Mouse (Mus musculus): ENCODE data around the gene Ankef1. TPM values are rescaled to one million over a fixed set of nuclear protein-coding genes. Genes with fewer than 3 reads are reported as not detected.

Ankef1 gene
- 0.33 and 0.55 TPM in 2 replicates for polyA plus RNA-seq (2014; fragmentation: Nextera tagmentation; extraction: Ambion mirVana)

DNA sequence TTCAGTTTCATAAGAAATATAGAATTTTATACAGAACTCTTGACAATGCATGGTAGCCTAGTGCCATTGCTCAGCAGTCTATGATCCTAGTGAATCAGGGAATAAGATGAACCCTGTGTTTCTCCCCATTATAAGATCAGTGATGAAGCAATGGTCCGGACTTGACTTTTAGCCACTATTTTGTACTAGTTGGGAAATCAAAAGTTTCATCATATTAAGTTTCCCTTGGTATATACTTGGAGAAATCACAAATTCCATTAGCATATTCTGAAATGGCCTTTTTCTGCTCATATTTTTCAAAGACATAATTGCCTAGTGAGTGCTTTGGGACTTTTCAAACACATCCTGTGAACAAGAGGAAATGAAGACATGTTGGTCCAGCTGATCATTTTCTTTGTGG is at the start of gene Ankef1:
Ankef1 (plus strand) TSS at position 260 of the 400 bp plus-strand sequence.
- no peak for ATAC-seq (ENCODE audit: insufficient number of reproducible peaks, low FRiP score, low TSS enrichment, low read depth)
- Histone ChIP-seq H3K9me3 (ENCODE audit: control insufficient read depth, low read length) (no peaks in the 10 kb centered on the region), H3K9ac (ENCODE audit: low read length) (no peak within 1 kb of the TSS), H3K4me2 (ENCODE audit: low read depth, severe bottlenecking) (no peak within 1 kb of the TSS), H3K36me3 (ENCODE audit: control insufficient read depth, insufficient read depth, low read length) (no peaks in the 10 kb centered on the region), H3K4me1 (ENCODE audit: control insufficient read depth, insufficient read depth, low read length) (no peaks in the 10 kb centered on the region), H3K4me3 (ENCODE audit: low read depth, low read length) (no peak within 1 kb of the TSS), H3K27me3 (ENCODE audit: control insufficient read depth, insufficient read depth, low read length) (no peaks in the 10 kb centered on the region), H3K27ac (replicated peaks; ENCODE audit: low read depth, low read length) (no peak within 1 kb of the TSS)
- no peak for DNase-seq (ENCODE audit: low spot score)
- 94% methylated on average over 1 of the region's 1 CpGs for WGBS

DNA sequence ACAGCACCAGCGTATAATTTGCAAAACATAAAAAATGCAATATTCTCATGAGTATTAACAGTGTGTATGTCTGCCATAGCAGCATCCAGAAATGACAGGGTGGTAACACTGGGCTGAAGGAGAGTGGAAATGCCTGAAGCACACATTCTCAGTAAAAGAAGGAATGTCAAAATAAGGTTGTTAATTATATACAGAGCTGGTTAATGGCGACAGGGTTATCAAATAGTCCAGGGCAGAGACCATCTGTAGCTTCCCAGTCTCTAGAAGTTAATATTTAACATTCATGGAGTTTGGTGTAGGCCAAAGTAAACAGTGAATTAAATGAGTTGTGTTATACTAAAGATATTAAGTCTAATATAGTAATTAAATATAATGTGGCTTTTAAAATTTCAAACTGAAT is 45.2 kb upstream of the Ankef1 start:
- ATAC-seq (ENCODE audit: insufficient number of reproducible peaks, low FRiP score, low TSS enrichment, low read depth) (no peak), DNase-seq (ENCODE audit: low spot score) (no peak)
- no peaks in the 10 kb centered on the region for H3K36me3 ChIP-seq (ENCODE audit: control insufficient read depth, insufficient read depth, low read length)
- no peak overlapping the region for H3K27ac ChIP-seq (replicated peaks; ENCODE audit: low read depth, low read length)
- no peaks in the 10 kb centered on the region for H3K4me1 ChIP-seq (ENCODE audit: control insufficient read depth, insufficient read depth, low read length)
- no peak overlapping the region for H3K9ac ChIP-seq (ENCODE audit: low read length)
- no peaks in the 10 kb centered on the region for H3K9me3 ChIP-seq (ENCODE audit: control insufficient read depth, low read length)
- H3K4me2 ChIP-seq (ENCODE audit: low read depth, severe bottlenecking) = no peak overlapping the region
- no peak overlapping the region for H3K4me3 ChIP-seq (ENCODE audit: low read depth, low read length)
- H3K27me3 ChIP-seq (ENCODE audit: control insufficient read depth, insufficient read depth, low read length) = no peaks in the 10 kb centered on the region
- 76% methylated on average over 2 of the region's 2 CpGs for WGBS

- Histone ChIP-seq H3K9me3 (ENCODE audit: control insufficient read depth, low read length) (no peaks in the 10 kb centered on the region), H3K9ac (ENCODE audit: low read length) (no peak overlapping the region), H3K36me3 (ENCODE audit: control insufficient read depth, insufficient read depth, low read length) (no peaks in the 10 kb centered on the region), H3K4me1 (ENCODE audit: control insufficient read depth, insufficient read depth, low read length) (no peaks in the 10 kb centered on the region), H3K4me3 (ENCODE audit: low read depth, low read length) (no peak overlapping the region), H3K27me3 (ENCODE audit: control insufficient read depth, insufficient read depth, low read length) (no peaks in the 10 kb centered on the region), H3K4me2 (ENCODE audit: low read depth, severe bottlenecking) (no peak overlapping the region), H3K27ac (replicated peaks; ENCODE audit: low read depth, low read length) (no peak overlapping the region)
- 86% methylated on average over 3 of the region's 3 CpGs for WGBS
- ATAC-seq (ENCODE audit: insufficient number of reproducible peaks, low FRiP score, low TSS enrichment, low read depth) = no peak
- no peak for DNase-seq (ENCODE audit: low spot score)
Observed at GRCm38 (mm10) chr2:136456875-136457274, 44.8 kb upstream of the Ankef1 start.

DNA sequence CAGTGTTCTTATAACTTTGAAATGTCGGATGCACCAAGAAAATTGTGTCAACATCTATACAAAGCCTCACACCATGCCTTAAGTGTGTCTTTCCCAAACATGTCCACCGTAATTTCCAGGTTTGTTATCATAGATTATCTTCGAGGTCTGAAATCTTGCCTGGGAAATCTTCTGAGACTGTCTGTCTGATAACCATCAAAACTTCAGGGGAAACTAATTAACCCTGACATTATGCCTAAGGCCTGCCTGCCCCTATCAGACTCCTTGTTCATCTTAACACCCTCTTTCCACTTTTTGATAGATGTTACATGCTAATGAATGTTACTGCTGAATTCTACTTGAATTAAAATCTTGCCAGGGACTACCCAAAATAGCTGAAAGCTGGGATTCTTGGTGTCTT is 24.1 kb upstream of the Ankef1 start:
- 80% methylated on average over 3 of the region's 3 CpGs for WGBS
- no peaks in the 10 kb centered on the region for H3K4me1 ChIP-seq (ENCODE audit: control insufficient read depth, insufficient read depth, low read length)
- no peak for ATAC-seq (ENCODE audit: insufficient number of reproducible peaks, low FRiP score, low TSS enrichment, low read depth)
- H3K4me3 ChIP-seq (ENCODE audit: low read depth, low read length) = no peak overlapping the region
- H3K9ac ChIP-seq (ENCODE audit: low read length) = no peak overlapping the region
- DNase-seq (ENCODE audit: low spot score) = no peak
- H3K4me2 ChIP-seq (ENCODE audit: low read depth, severe bottlenecking) = no peak overlapping the region
- no peaks in the 10 kb centered on the region for H3K9me3 ChIP-seq (ENCODE audit: control insufficient read depth, low read length)
- no peaks in the 10 kb centered on the region for H3K36me3 ChIP-seq (ENCODE audit: control insufficient read depth, insufficient read depth, low read length)
- no peak overlapping the region for H3K27ac ChIP-seq (replicated peaks; ENCODE audit: low read depth, low read length)
- H3K27me3 ChIP-seq (ENCODE audit: control insufficient read depth, insufficient read depth, low read length) = no peaks in the 10 kb centered on the region

- 67% methylated on average over 5 of the region's 5 CpGs for WGBS
- ATAC-seq (ENCODE audit: insufficient number of reproducible peaks, low FRiP score, low TSS enrichment, low read depth) (no peak), DNase-seq (ENCODE audit: low spot score) (no peak)
- Histone ChIP-seq H3K4me3 (ENCODE audit: low read depth, low read length) (no peak overlapping the region), H3K9ac (ENCODE audit: low read length) (no peak overlapping the region), H3K27ac (replicated peaks; ENCODE audit: low read depth, low read length) (no peak overlapping the region), H3K4me2 (ENCODE audit: low read depth, severe bottlenecking) (no peak overlapping the region), H3K9me3 (ENCODE audit: control insufficient read depth, low read length) (no peaks in the 10 kb centered on the region), H3K36me3 (ENCODE audit: control insufficient read depth, insufficient read depth, low read length) (no peaks in the 10 kb centered on the region), H3K4me1 (ENCODE audit: control insufficient read depth, insufficient read depth, low read length) (no peaks in the 10 kb centered on the region), H3K27me3 (ENCODE audit: control insufficient read depth, insufficient read depth, low read length) (no peaks in the 10 kb centered on the region)
Observed at GRCm38 (mm10) chr2:136482269-136482668, 19.4 kb upstream of the Ankef1 start.

DNA sequence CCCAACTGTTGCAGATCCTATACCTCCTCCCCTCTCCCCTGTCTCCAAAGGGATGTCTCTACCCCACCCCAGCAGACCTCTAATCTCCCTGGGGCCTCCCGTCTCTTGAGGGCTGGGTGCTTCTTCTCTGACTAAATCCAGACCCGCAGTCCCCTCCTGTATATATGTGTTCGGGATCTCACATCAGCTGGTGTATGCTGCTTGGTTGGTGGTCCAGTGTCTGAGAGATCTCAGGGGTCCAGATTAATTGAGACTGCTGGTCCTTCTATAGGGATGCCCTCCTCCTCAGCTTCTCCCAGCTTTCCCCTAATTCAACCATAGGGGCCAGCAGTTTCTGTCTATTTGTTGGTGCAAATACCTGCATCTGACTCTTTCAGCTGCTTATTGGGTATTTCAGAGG is 18.7 kb upstream of the Ankef1 start:
- ATAC-seq (ENCODE audit: insufficient number of reproducible peaks, low FRiP score, low TSS enrichment, low read depth) (no peak), DNase-seq (ENCODE audit: low spot score) (no peak)
- no peaks in the 10 kb centered on the region for H3K36me3 ChIP-seq (ENCODE audit: control insufficient read depth, insufficient read depth, low read length)
- H3K4me2 ChIP-seq (ENCODE audit: low read depth, severe bottlenecking) = no peak overlapping the region
- H3K9me3 ChIP-seq (ENCODE audit: control insufficient read depth, low read length) = no peaks in the 10 kb centered on the region
- no peaks in the 10 kb centered on the region for H3K4me1 ChIP-seq (ENCODE audit: control insufficient read depth, insufficient read depth, low read length)
- no peak overlapping the region for H3K4me3 ChIP-seq (ENCODE audit: low read depth, low read length)
- no peaks in the 10 kb centered on the region for H3K27me3 ChIP-seq (ENCODE audit: control insufficient read depth, insufficient read depth, low read length)
- no peak overlapping the region for H3K27ac ChIP-seq (replicated peaks; ENCODE audit: low read depth, low read length)
- 80% methylated on average over 3 of the region's 3 CpGs for WGBS
- H3K9ac ChIP-seq (ENCODE audit: low read length) = no peak overlapping the region

- H3K4me3 ChIP-seq (ENCODE audit: low read depth, low read length) = no peak overlapping the region
- no peaks in the 10 kb centered on the region for H3K36me3 ChIP-seq (ENCODE audit: control insufficient read depth, insufficient read depth, low read length)
- no peak overlapping the region for H3K4me2 ChIP-seq (ENCODE audit: low read depth, severe bottlenecking)
- no peaks in the 10 kb centered on the region for H3K27me3 ChIP-seq (ENCODE audit: control insufficient read depth, insufficient read depth, low read length)
- H3K4me1 ChIP-seq (ENCODE audit: control insufficient read depth, insufficient read depth, low read length) = no peaks in the 10 kb centered on the region
- no peaks in the 10 kb centered on the region for H3K9me3 ChIP-seq (ENCODE audit: control insufficient read depth, low read length)
- ATAC-seq (ENCODE audit: insufficient number of reproducible peaks, low FRiP score, low TSS enrichment, low read depth) (no peak), DNase-seq (ENCODE audit: low spot score) (no peak)
- no peak overlapping the region for H3K9ac ChIP-seq (ENCODE audit: low read length)
- 67% methylated on average over 3 of the region's 3 CpGs for WGBS
- no peak overlapping the region for H3K27ac ChIP-seq (replicated peaks; ENCODE audit: low read depth, low read length)
Observed at GRCm38 (mm10) chr2:136484955-136485354, 16.8 kb upstream of the Ankef1 start.

- 94% methylated on average over 1 of the region's 1 CpGs for WGBS
- no peaks in the 10 kb centered on the region for H3K4me1 ChIP-seq (ENCODE audit: control insufficient read depth, insufficient read depth, low read length)
- no peaks in the 10 kb centered on the region for H3K9me3 ChIP-seq (ENCODE audit: control insufficient read depth, low read length)
- H3K27me3 ChIP-seq (ENCODE audit: control insufficient read depth, insufficient read depth, low read length) = no peaks in the 10 kb centered on the region
- H3K4me3 ChIP-seq (ENCODE audit: low read depth, low read length) = no peak overlapping the region
- no peak for ATAC-seq (ENCODE audit: insufficient number of reproducible peaks, low FRiP score, low TSS enrichment, low read depth)
- H3K36me3 ChIP-seq (ENCODE audit: control insufficient read depth, insufficient read depth, low read length) = no peaks in the 10 kb centered on the region
- no peak overlapping the region for H3K4me2 ChIP-seq (ENCODE audit: low read depth, severe bottlenecking)
- DNase-seq (ENCODE audit: low spot score) = no peak
- H3K27ac ChIP-seq (replicated peaks; ENCODE audit: low read depth, low read length) = no peak overlapping the region
- no peak overlapping the region for H3K9ac ChIP-seq (ENCODE audit: low read length)
Observed at GRCm38 (mm10) chr2:136485401-136485800, 16.3 kb upstream of the Ankef1 start.

GRCm38 (mm10) chr2:136485815-136486619 is 15.7 kb upstream of the Ankef1 start:
- DNase-seq (ENCODE audit: low spot score) = peak; percentile 85
- Histone ChIP-seq H3K4me2 (ENCODE audit: low read depth, severe bottlenecking) (no peak overlapping the region), H3K36me3 (ENCODE audit: control insufficient read depth, insufficient read depth, low read length) (no peaks in the 10 kb centered on the region), H3K27ac (replicated peaks; ENCODE audit: low read depth, low read length) (no peak overlapping the region), H3K9me3 (ENCODE audit: control insufficient read depth, low read length) (no peaks in the 10 kb centered on the region), H3K9ac (ENCODE audit: low read length) (no peak overlapping the region), H3K4me3 (ENCODE audit: low read depth, low read length) (no peak overlapping the region), H3K27me3 (ENCODE audit: control insufficient read depth, insufficient read depth, low read length) (no peaks in the 10 kb centered on the region), H3K4me1 (ENCODE audit: control insufficient read depth, insufficient read depth, low read length) (no peaks in the 10 kb centered on the region)
- 15% methylated on average over 6 of the region's 6 CpGs for WGBS
- peak; percentile 87 for ATAC-seq (ENCODE audit: insufficient number of reproducible peaks, low FRiP score, low TSS enrichment, low read depth)
